Mouse (Mus musculus) layer of hippocampus, adult 9-11 months (tissue): ENCODE results near the gene Zdhhc16.

Experiments
- DNase-seq: peaks from one replicate; pipeline ENCODE4 v3.0.0; 2022

Zdhhc16 gene

GRCm38 (mm10) chr19:41933179-41934086 is at the start of gene Zdhhc16, which contains the start of gene Exosc1:
Zdhhc16 (plus strand) TSS chr19:41933480.
Exosc1 (minus strand) TSS chr19:41933423.
- peak; percentile 99 for DNase-seq

GRCm38 (mm10) chr19:41883882-41884281 is 49.4 kb upstream of the Zdhhc16 start:
- no peak for DNase-seq

- no peak for DNase-seq
Measured at GRCm38 (mm10) chr19:41888191-41888590, 45.1 kb upstream of the Zdhhc16 start.

- no peak for DNase-seq
Measured at GRCm38 (mm10) chr19:41894959-41895358, 38.3 kb upstream of the Zdhhc16 start.

GRCm38 (mm10) chr19:41895460-41896318 is 37.6 kb upstream of the Zdhhc16 start, which contains the start of gene Rrp12:
Rrp12 (minus strand) TSS chr19:41896173.
- DNase-seq, result peak; percentile 90

GRCm38 (mm10) chr19:41896319-41896711 is 37.0 kb upstream of the Zdhhc16 start:
- no peak for DNase-seq

- no peak for DNase-seq
Measured at GRCm38 (mm10) chr19:41898860-41899259, 34.4 kb upstream of the Zdhhc16 start.

- no peak for DNase-seq
Measured at GRCm38 (mm10) chr19:41900495-41901090, 32.7 kb upstream of the Zdhhc16 start.

- no peak for DNase-seq
Measured at GRCm38 (mm10) chr19:41901696-41902095, 31.6 kb upstream of the Zdhhc16 start.

- DNase-seq, result no peak
Measured at GRCm38 (mm10) chr19:41902848-41903593, 30.3 kb upstream of the Zdhhc16 start.

GRCm38 (mm10) chr19:41905246-41905645 is 28.0 kb upstream of the Zdhhc16 start:
- no peak for DNase-seq

GRCm38 (mm10) chr19:41906311-41907078 is 26.8 kb upstream of the Zdhhc16 start:
- no peak for DNase-seq

GRCm38 (mm10) chr19:41907079-41907760 is 26.1 kb upstream of the Zdhhc16 start:
- DNase-seq, result no peak

- no peak for DNase-seq
Measured at GRCm38 (mm10) chr19:41908736-41909135, 24.5 kb upstream of the Zdhhc16 start.

GRCm38 (mm10) chr19:41910396-41910795 is 22.9 kb upstream of the Zdhhc16 start:
- DNase-seq, result no peak

GRCm38 (mm10) chr19:41911178-41912073 is 21.9 kb upstream of the Zdhhc16 start, which contains the start of gene Pgam1:
Pgam1 (plus strand) TSS chr19:41911923.
- peak; percentile 97 for DNase-seq

- DNase-seq, result peak; percentile 36
Measured at GRCm38 (mm10) chr19:41912121-41913080, 20.9 kb upstream of the Zdhhc16 start.
